Comparison of ENCODE assay signal across 29 mouse cellular contexts in genomic region chr1:188606450-188606849, GRCm38 (mm10).
DNase-seq lines count a peak whose midpoint lies in the region; ATAC-seq lines count a peak whose summit lies in the region.
"Had no signal": no experiment of that assay in that cellular context is flagged by ENCODE, and none has a peak within 500 bp of the region (broad histone marks: within the 10 kb centered on the region; RNA-seq: fewer than 3 reads in every experiment).

No protein-coding gene starts in this region.

- H3K4me2 ChIP-seq in liver, embryonic 12.5 days, result no peak overlapping the region
- H3K4me2 ChIP-seq: embryonic facial prominence, embryonic 13.5 days; embryonic facial prominence, embryonic 15.5 days; forebrain, embryonic 12.5 days had no signal

- peak; percentile 46 for DNase-seq in heart, adult 11 months
- no peak for DNase-seq in heart, embryonic 10.5 days (ENCODE audit: low spot score)
- no peak for DNase-seq in liver
- DNase-seq in R1 (ENCODE audit: low read depth, low spot score), result peak; percentile 32
- DNase-seq in natural killer cell, adult 2 months (ENCODE audit: low spot score in 2 of 2), result no peak
- no peak for DNase-seq in gastrocnemius, postnatal 4 days (ENCODE audit: low spot score in 2 of 2)
- DNase-seq: adrenal gland, adult 2 months; adrenal gland, postnatal 10 days; adrenal gland, postnatal 25 days; B cell, adult 2 months; cerebellum, adult 11 months; cerebellum, adult 18-20 months; cerebellum, adult 8-10 months; cerebellum, adult 9-11 months; cerebellum, postnatal 14 days; cerebellum, postnatal 36 days; embryo, embryonic 11 days had no signal

- no peaks in the 10 kb centered on the region for H3K9me3 ChIP-seq in heart, embryonic 10.5 days
- H3K9me3 ChIP-seq in liver, embryonic 12.5 days (replicated peaks), result no peaks in the 10 kb centered on the region
- H3K9me3 ChIP-seq: embryonic facial prominence, embryonic 13.5 days; embryonic facial prominence, embryonic 15.5 days; forebrain, embryonic 10.5 days; forebrain, embryonic 12.5 days had no signal

- H3K9ac ChIP-seq in liver, embryonic 12.5 days, result no peak overlapping the region
- H3K9ac ChIP-seq: embryonic facial prominence, embryonic 13.5 days; embryonic facial prominence, embryonic 15.5 days; forebrain, embryonic 12.5 days had no signal

- H3K4me3 ChIP-seq in heart, embryonic 10.5 days, result no peak overlapping the region
- H3K4me3 ChIP-seq in liver, embryonic 12.5 days, result no peak overlapping the region
- H3K4me3 ChIP-seq: embryonic facial prominence, embryonic 13.5 days; embryonic facial prominence, embryonic 15.5 days; erythroblast, embryonic 14.5 days; forebrain, embryonic 10.5 days; forebrain, embryonic 12.5 days had no signal

- no peaks in the 10 kb centered on the region for H3K36me3 ChIP-seq in heart, embryonic 10.5 days
- no peaks in the 10 kb centered on the region for H3K36me3 ChIP-seq in liver, embryonic 12.5 days
- H3K36me3 ChIP-seq: embryonic facial prominence, embryonic 13.5 days; embryonic facial prominence, embryonic 15.5 days; forebrain, embryonic 10.5 days; forebrain, embryonic 12.5 days; G1E had no signal

- ATAC-seq in liver, embryonic 12.5 days, result peak; percentile 46; the same call in 1 of the 2 replicates
- ATAC-seq: CD4-positive, CD25-positive, alpha-beta regulatory T cell, adult 4 months; forebrain, embryonic 14.5 days; forebrain, embryonic 16.5 days; Patski had no signal

- H3K4me1 ChIP-seq in heart, embryonic 10.5 days, result no peaks in the 10 kb centered on the region
- H3K4me1 ChIP-seq in liver, embryonic 12.5 days, result no peaks in the 10 kb centered on the region
- H3K4me1 ChIP-seq: embryonic facial prominence, embryonic 13.5 days; embryonic facial prominence, embryonic 15.5 days; forebrain, embryonic 10.5 days; forebrain, embryonic 12.5 days had no signal

- no peaks in the 10 kb centered on the region for H3K27me3 ChIP-seq in heart, embryonic 10.5 days (ENCODE audit: insufficient read depth, poor library complexity, severe bottlenecking)
- H3K27me3 ChIP-seq in liver, embryonic 12.5 days (replicated peaks), result no peaks in the 10 kb centered on the region
- H3K27me3 ChIP-seq: CH12.LX; embryonic facial prominence, embryonic 13.5 days; embryonic facial prominence, embryonic 15.5 days; forebrain, embryonic 12.5 days; Patski had no signal

- no peak overlapping the region for H3K27ac ChIP-seq in heart, embryonic 10.5 days
- H3K27ac ChIP-seq in liver, embryonic 12.5 days, result no peak overlapping the region
- H3K27ac ChIP-seq: embryonic facial prominence, embryonic 13.5 days; embryonic facial prominence, embryonic 15.5 days; forebrain, embryonic 10.5 days; forebrain, embryonic 12.5 days had no signal

Comparison
In these comparisons a context has a peak if more than half of its experiments do, and no peak if none do; other contexts are left out.
1. DNase-seq: peak in heart, adult 11 months (single experiment) and R1 (single experiment); none in heart, embryonic 10.5 days (single experiment), liver (single experiment), natural killer cell, adult 2 months (0 of 2) and gastrocnemius, postnatal 4 days (0 of 2).